Mouse (Mus musculus): ENCODE results near the gene Tcp11.

GRCm38 (mm10) chr17:28034986-28035385, 45.5 kb downstream of the Tcp11 start:
- TF ChIP-seq CTCF (IDR thresholded peaks at IDR 0.05; ENCODE audit: borderline replicate concordance, insufficient read depth, low read depth, low read length) (no peak), POLR2A (IDR thresholded peaks at IDR 0.05; ENCODE audit: borderline replicate concordance, insufficient read depth, low read length) (no peak)

Measured in cerebellum, adult 2 months (tissue).